Mouse (Mus musculus): ENCODE results near the gene Grk3. TPM values are rescaled to one million over a fixed set of nuclear protein-coding genes. Genes with fewer than 3 reads are reported as not detected.

Grk3 gene
- 13.1 and 14.6 TPM in 2 replicates for polyA plus RNA-seq (2012; rRNA removed)
- polyA plus RNA-seq (2014; fragmentation: Nextera tagmentation; extraction: Ambion mirVana) = 7.5 and 9.6 TPM in 2 replicates

DNA sequence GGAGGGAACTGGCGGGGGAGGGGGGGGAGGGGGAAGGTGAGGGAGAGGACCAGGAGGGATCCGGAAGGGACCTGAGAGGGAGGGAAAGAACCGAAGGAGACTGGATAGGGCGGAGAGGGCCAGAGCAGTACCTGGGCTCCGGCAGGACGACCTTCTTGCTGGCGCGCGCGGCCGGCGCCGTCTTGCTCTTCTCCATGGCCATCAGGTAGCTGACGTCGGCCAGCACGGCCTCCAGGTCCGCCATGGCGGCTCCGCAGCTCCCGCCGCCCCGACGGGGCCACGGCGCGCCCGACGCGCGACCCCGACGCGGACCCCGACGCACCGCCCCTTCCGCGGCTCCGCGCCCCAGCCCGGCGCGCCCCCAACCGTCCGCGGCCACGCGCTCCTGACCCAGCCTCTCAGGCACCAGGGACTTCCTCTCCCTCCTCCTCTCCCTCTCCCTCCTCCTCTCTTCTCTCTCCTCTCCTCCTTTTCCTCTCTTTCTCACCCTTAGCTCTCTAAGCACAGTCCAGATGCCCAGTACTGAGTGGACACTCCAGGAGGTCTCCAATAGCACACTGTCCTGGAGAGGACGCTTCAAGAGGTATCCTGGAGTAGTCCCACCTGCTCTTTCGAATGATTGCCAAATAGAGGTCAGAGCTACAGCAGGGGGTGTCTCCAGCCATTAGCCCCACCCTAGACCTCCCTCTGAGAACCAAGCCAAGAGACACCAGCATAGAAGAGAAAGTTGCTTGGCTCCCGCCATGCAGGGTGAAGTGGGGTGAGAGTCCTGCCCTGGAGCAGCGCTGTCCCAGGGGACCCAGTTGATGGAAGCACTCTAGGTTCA, at the start of gene Grk3:
Gene Grk3 (minus strand): TSS at position 556 of the 826 bp plus-strand sequence.
- Histone ChIP-seq H3K9me3 (ENCODE audit: control insufficient read depth, low read length) (no peaks in the 10 kb centered on the region), H3K4me3 (replicated peaks; ENCODE audit: low read length) (peak within 1 kb of the TSS; percentile 64), H3K9ac (ENCODE audit: low read depth, low read length, severe bottlenecking) (peak within 1 kb of the TSS; percentile 82), H3K27me3 (ENCODE audit: control insufficient read depth, insufficient read depth, low read length) (0 out of 2 replicates have a peak, but pooled peaks cover 3% of the 10 kb centered on the region), H3K27ac (replicated peaks; ENCODE audit: low read depth, low read length) (no peak within 1 kb of the TSS), H3K4me2 (replicated peaks; ENCODE audit: low read depth, low read length, severe bottlenecking) (peak within 1 kb of the TSS; percentile 63), H3K36me3 (ENCODE audit: control insufficient read depth, insufficient read depth, low read length) (no peaks in the 10 kb centered on the region), H3K4me1 (ENCODE audit: control insufficient read depth, insufficient read depth, low read length) (peaks cover 9% of the 10 kb centered on the region)
- WGBS = 7% methylated on average over 25 of the region's 52 CpGs
- TF ChIP-seq POLR2A (IDR thresholded peaks at IDR 0.05; ENCODE audit: borderline replicate concordance, extremely low read depth, insufficient read depth, insufficient read length) = peak; percentile 67; the same call in 1 of the 2 replicates
- DNase-seq (ENCODE audit: low spot score) = peak; percentile 17
- ATAC-seq (ENCODE audit: low FRiP score, low read depth) = peak; percentile 84

DNA sequence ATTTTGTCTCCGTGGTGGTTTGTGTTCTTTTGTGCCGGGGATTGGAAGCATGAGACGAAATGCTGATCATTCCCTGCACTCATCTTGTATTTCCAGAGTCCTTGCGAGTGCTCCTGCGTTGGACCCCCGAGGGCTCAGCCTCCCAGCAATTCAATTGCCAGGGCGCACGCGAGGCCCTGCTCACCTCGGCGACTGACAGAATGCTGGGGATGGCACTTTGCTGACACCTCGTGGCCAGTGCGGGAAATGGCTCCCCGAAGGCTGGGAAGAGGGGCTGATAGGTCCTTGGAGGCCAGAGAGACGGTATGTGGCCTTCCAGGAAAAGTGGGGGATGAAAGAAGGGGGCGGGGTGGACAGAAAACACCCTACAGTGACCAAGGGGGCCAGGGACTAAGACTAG, 38.7 kb upstream of the Grk3 start:
- Histone ChIP-seq H3K27me3 (ENCODE audit: control insufficient read depth, insufficient read depth, low read length) (no peaks in the 10 kb centered on the region), H3K4me3 (replicated peaks; ENCODE audit: low read length) (no peak overlapping the region), H3K9me3 (ENCODE audit: control insufficient read depth, low read length) (no peaks in the 10 kb centered on the region), H3K36me3 (ENCODE audit: control insufficient read depth, insufficient read depth, low read length) (no peaks in the 10 kb centered on the region), H3K4me2 (replicated peaks; ENCODE audit: low read depth, low read length, severe bottlenecking) (no peak overlapping the region), H3K4me1 (ENCODE audit: control insufficient read depth, insufficient read depth, low read length) (no peaks in the 10 kb centered on the region), H3K27ac (replicated peaks; ENCODE audit: low read depth, low read length) (no peak overlapping the region), H3K9ac (ENCODE audit: low read depth, low read length, severe bottlenecking) (no peak overlapping the region)
- peak; percentile 57 for DNase-seq (ENCODE audit: low spot score)
- no peak for TF ChIP-seq POLR2A (IDR thresholded peaks at IDR 0.05; ENCODE audit: borderline replicate concordance, extremely low read depth, insufficient read depth, insufficient read length)
- 5% methylated on average over 16 of the region's 16 CpGs for WGBS
- ATAC-seq (ENCODE audit: low FRiP score, low read depth) = peak; percentile 42; the same call in 1 of the 2 replicates

GRCm38 (mm10) chr5:113050581-113051185, 35.1 kb upstream of the Grk3 start:
- Histone ChIP-seq H3K9me3 (ENCODE audit: control insufficient read depth, low read length) (no peaks in the 10 kb centered on the region), H3K36me3 (ENCODE audit: control insufficient read depth, insufficient read depth, low read length) (no peaks in the 10 kb centered on the region), H3K27me3 (ENCODE audit: control insufficient read depth, insufficient read depth, low read length) (no peaks in the 10 kb centered on the region), H3K4me2 (replicated peaks; ENCODE audit: low read depth, low read length, severe bottlenecking) (no peak overlapping the region), H3K27ac (replicated peaks; ENCODE audit: low read depth, low read length) (no peak overlapping the region), H3K4me3 (replicated peaks; ENCODE audit: low read length) (no peak overlapping the region), H3K9ac (ENCODE audit: low read depth, low read length, severe bottlenecking) (no peak overlapping the region), H3K4me1 (ENCODE audit: control insufficient read depth, insufficient read depth, low read length) (no peaks in the 10 kb centered on the region)
- ATAC-seq (ENCODE audit: low FRiP score, low read depth) (no peak), DNase-seq (ENCODE audit: low spot score) (no peak)
- 48% methylated on average over 7 of the region's 7 CpGs for WGBS
- no peak for TF ChIP-seq POLR2A (IDR thresholded peaks at IDR 0.05; ENCODE audit: borderline replicate concordance, extremely low read depth, insufficient read depth, insufficient read length)

DNA sequence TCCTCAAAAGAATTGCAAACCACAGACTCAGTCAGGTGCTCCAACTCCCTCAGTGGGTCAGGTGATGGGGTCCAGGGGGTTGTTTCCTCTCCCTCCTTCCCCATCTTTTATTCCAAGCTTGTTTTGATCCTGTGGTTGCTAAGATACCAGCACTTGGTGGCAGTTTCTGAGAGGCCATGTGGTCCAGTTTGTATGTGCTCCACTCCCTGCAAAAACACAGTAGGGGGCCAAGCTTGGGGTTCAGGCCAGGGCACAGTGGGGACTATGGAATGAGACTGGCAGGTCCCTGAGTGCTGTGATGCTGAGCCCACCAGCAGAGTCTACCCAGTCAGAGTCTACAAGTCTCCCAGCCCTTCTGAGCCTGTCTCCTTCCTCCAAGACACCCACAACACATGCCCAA, 34.3 kb upstream of the Grk3 start:
- no peaks in the 10 kb centered on the region for H3K9me3 ChIP-seq (ENCODE audit: control insufficient read depth, low read length)
- H3K4me3 ChIP-seq (replicated peaks; ENCODE audit: low read length) = no peak overlapping the region
- no peaks in the 10 kb centered on the region for H3K27me3 ChIP-seq (ENCODE audit: control insufficient read depth, insufficient read depth, low read length)
- H3K4me1 ChIP-seq (ENCODE audit: control insufficient read depth, insufficient read depth, low read length) = no peaks in the 10 kb centered on the region
- DNase-seq (ENCODE audit: low spot score) (no peak), ATAC-seq (ENCODE audit: low FRiP score, low read depth) (no peak)
- TF ChIP-seq POLR2A (IDR thresholded peaks at IDR 0.05; ENCODE audit: borderline replicate concordance, extremely low read depth, insufficient read depth, insufficient read length) = no peak
- H3K4me2 ChIP-seq (replicated peaks; ENCODE audit: low read depth, low read length, severe bottlenecking) = no peak overlapping the region
- no peaks in the 10 kb centered on the region for H3K36me3 ChIP-seq (ENCODE audit: control insufficient read depth, insufficient read depth, low read length)
- no peak overlapping the region for H3K27ac ChIP-seq (replicated peaks; ENCODE audit: low read depth, low read length)
- no peak overlapping the region for H3K9ac ChIP-seq (ENCODE audit: low read depth, low read length, severe bottlenecking)

DNA sequence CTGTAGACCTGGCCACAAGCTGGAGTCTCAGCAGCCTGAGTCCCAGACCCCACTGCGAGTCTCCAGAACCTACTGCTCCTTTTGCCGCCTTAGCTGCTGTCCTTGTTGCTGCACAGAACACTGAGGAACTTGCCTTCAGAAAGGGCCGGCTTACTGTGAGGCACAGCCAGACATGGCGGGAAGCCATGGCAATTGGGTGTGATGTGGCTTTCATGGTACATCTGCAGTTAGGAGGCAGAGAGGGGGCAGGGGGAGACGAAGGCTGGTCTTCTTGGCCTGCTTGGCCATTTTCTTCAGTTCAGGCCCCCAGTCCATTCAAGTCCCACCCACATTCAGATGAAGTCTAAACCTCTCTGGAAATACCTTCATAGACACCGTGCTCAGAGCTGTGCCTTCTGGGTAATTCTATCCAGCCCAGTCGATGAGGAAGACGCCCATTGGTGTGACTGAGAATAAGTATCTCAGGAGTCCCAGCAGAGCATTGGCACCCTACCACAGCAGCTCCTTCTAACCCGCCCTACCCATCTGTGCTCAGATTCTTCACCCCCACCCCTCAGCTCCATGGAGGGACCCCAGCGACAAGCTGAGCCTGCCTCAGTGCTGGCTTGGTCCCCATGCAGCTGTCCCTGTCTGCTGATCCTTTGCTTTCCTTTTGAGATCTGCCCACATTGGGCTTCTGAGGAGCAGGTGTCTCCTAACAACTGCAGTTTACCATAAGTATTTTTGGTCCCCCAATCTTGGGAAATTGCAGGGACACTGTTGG, 30.1 kb upstream of the Grk3 start:
- Histone ChIP-seq H3K4me2 (replicated peaks; ENCODE audit: low read depth, low read length, severe bottlenecking) (no peak overlapping the region), H3K4me3 (replicated peaks; ENCODE audit: low read length) (no peak overlapping the region), H3K27ac (replicated peaks; ENCODE audit: low read depth, low read length) (no peak overlapping the region), H3K9me3 (ENCODE audit: control insufficient read depth, low read length) (no peaks in the 10 kb centered on the region), H3K27me3 (ENCODE audit: control insufficient read depth, insufficient read depth, low read length) (no peaks in the 10 kb centered on the region), H3K9ac (ENCODE audit: low read depth, low read length, severe bottlenecking) (no peak overlapping the region), H3K4me1 (ENCODE audit: control insufficient read depth, insufficient read depth, low read length) (no peaks in the 10 kb centered on the region; the same call in 1 of the 2 replicates), H3K36me3 (ENCODE audit: control insufficient read depth, insufficient read depth, low read length) (no peaks in the 10 kb centered on the region)
- no peak for TF ChIP-seq POLR2A (IDR thresholded peaks at IDR 0.05; ENCODE audit: borderline replicate concordance, extremely low read depth, insufficient read depth, insufficient read length)
- peak; percentile 62 for ATAC-seq (ENCODE audit: low FRiP score, low read depth)
- no peak for DNase-seq (ENCODE audit: low spot score)
- 83% methylated on average over 10 of the region's 10 CpGs for WGBS
